Mouse (Mus musculus) forebrain, postnatal 0 days (tissue): ENCODE measurements at regions not wholly inside any gene's neighbourhood (a gene's known extent, or its start where the extent isn't known, plus 50 kb on each side); places are given as distances from the start of the nearest gene placed in this dataset.
"Not testable (repeated sequence)": the region's sequence is repeated elsewhere in the genome, so short reads cannot be mapped to it uniquely, and the experiment has no call there.

Experiments
- ATAC-seq: fragments of 200-750 bp; cut with Nextera tagmentation; 2 replicates; pipeline ENCODE4 v1.8.0; 2017; ENCODE audit warnings: mild to moderate bottlenecking, moderate library complexity
- DNase-seq: peaks from one replicate; pipeline ENCODE4 v3.0.0-alpha.2; 2015
- H3K27ac ChIP-seq: fragments of 300-500 bp; sonication (generic); 2 replicates; pipeline ENCODE4 v1.5.1; 2014; ENCODE audit warnings: low read depth, mild to moderate bottlenecking, antibody characterized with exemption, low read length, moderate library complexity, mixed read lengths
- H3K27me3 ChIP-seq: fragments of 300-500 bp; sonication (generic); 2 replicates; pipeline ENCODE4 v1.6.1; 2014; ENCODE audit warnings: mild to moderate bottlenecking, low read length, mixed read lengths; ENCODE audit not compliant: insufficient read depth
- H3K36me3 ChIP-seq: fragments of 300-500 bp; sonication (generic); 2 replicates; pipeline ENCODE4 v1.6.1; 2014; ENCODE audit warnings: mild to moderate bottlenecking, moderate library complexity; ENCODE audit not compliant: insufficient read depth
- H3K4me1 ChIP-seq: fragments of 300-500 bp; sonication (generic); 2 replicates; pipeline ENCODE4 v1.6.1; 2014; ENCODE audit warnings: antibody characterized with exemption; ENCODE audit not compliant: insufficient read depth
- H3K4me2 ChIP-seq: fragments of 300-500 bp; sonication (generic); 2 replicates; pipeline ENCODE4 v1.6.1; 2014; ENCODE audit warnings: low read depth, mild to moderate bottlenecking, moderate library complexity
- H3K4me3 ChIP-seq: fragments of 300-500 bp; sonication (generic); 2 replicates; pipeline ENCODE4 v1.5.1; 2014; ENCODE audit warnings: low read depth, low read length, mixed read lengths
- H3K9ac ChIP-seq: fragments of 300-500 bp; sonication (generic); 2 replicates; pipeline ENCODE4 v1.6.1; 2014; ENCODE audit warnings: mild to moderate bottlenecking
- H3K9me3 ChIP-seq: fragments of 300-500 bp; sonication (generic); 2 replicates; pipeline ENCODE4 v1.6.1; 2016; ENCODE audit warnings: low read length
- CTCF ChIP-seq: sonication (generic); IDR thresholded peaks from 2 replicates; pipeline ENCODE4 v1.5.1; 2016; ENCODE audit warnings: antibody characterized with exemption, control low read depth, low read depth
- WGBS: fragments of 180-500 bp; shearing (Covaris S2); extraction: QIAGEN DNeasy Blood & Tissue Kit; methylation state at CpG from one replicate; pipeline ENCODE4 v1.1.7; 2014; 5-methylcytosine and 5-hydroxymethylcytosine counted together

DNA sequence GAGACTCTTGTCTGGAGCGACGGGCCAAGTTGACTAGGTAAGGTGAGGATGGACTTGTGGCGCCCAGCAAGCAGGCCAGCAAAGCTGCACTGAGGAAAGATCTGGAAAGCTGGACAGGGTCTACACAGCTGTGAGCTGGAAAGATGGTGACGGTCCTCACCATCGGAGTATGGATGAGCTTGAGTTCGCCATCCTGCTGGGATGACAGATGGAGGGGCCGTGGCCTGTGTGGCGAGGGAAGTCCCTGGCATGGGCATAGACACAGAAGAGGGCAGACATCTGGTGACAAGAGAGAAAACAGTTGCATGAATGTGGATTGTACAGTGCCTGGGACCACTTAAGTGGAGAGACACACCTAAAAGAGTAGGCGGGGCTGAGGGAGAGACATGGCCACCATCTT, 57.6 kb downstream of the Tmem270 start:
- Histone ChIP-seq H3K9me3 (no peaks in the 10 kb centered on the region), H3K4me1 (no peaks in the 10 kb centered on the region), H3K9ac (no peak overlapping the region), H3K4me3 (no peak overlapping the region), H3K27ac (no peak overlapping the region), H3K36me3 (no peaks in the 10 kb centered on the region), H3K4me2 (no peak overlapping the region), H3K27me3 (no peaks in the 10 kb centered on the region)
- WGBS: 92% methylated on average over 9 of the region's 9 CpGs
- DNase-seq: no peak
- ATAC-seq: no peak
- no peak for TF ChIP-seq CTCF

DNA sequence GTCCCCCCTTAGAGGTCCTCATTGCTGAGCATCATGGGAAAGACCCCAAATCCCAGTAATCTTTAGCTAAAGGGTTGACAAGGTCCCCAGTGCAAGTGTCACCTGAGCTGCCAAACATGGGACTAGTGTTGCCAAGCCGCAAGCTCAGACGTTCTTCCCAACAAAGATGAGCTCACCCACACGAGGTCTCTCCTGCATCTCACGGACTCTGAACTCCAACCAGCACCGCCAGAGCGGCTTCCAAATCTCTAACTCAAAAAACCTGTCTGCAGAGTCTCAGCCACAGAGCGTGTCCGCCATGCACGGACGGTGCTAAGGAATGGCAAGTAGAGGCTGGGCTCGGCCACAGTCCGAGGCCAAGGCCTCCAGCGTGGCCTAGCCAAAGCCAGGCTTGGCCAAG, 58.0 kb downstream of the Tmem270 start:
- ATAC-seq (no peak), DNase-seq (no peak)
- H3K9me3 ChIP-seq: no peaks in the 10 kb centered on the region
- H3K4me2 ChIP-seq: no peak overlapping the region
- no peak overlapping the region for H3K9ac ChIP-seq
- H3K27me3 ChIP-seq: no peaks in the 10 kb centered on the region
- no peaks in the 10 kb centered on the region for H3K4me1 ChIP-seq
- WGBS: 95% methylated on average over 13 of the region's 13 CpGs
- H3K4me3 ChIP-seq: no peak overlapping the region
- no peak for TF ChIP-seq CTCF
- H3K36me3 ChIP-seq: no peaks in the 10 kb centered on the region
- H3K27ac ChIP-seq: no peak overlapping the region

DNA sequence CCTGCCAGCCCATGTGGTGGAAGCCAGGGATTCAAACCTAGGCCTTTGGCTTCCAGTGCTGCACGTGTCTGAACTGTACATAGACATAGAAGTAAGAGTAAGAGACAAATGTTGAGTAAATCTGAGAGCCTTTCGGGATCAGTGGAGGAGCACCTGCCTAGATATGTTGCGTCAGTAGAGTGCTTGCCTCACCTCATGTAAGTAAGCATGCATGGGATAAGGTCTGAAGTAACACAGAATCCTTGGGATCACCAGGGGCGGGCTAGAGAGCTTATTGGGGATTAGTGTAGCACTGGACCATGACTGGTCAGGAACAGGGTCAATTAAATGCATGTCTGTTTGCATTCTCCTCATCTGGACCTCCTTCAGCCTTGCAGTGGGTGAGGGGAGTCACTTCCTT, 61.1 kb downstream of the Tmem270 start:
- no peaks in the 10 kb centered on the region for H3K36me3 ChIP-seq
- no peak overlapping the region for H3K27ac ChIP-seq
- ATAC-seq (no peak), DNase-seq (no peak)
- no peaks in the 10 kb centered on the region for H3K9me3 ChIP-seq
- H3K9ac ChIP-seq: no peak overlapping the region
- WGBS: 88% methylated on average over 4 of the region's 4 CpGs
- H3K4me1 ChIP-seq: no peaks in the 10 kb centered on the region
- no peak overlapping the region for H3K4me3 ChIP-seq
- no peak overlapping the region for H3K4me2 ChIP-seq
- H3K27me3 ChIP-seq: no peaks in the 10 kb centered on the region
- TF ChIP-seq CTCF: no peak

DNA sequence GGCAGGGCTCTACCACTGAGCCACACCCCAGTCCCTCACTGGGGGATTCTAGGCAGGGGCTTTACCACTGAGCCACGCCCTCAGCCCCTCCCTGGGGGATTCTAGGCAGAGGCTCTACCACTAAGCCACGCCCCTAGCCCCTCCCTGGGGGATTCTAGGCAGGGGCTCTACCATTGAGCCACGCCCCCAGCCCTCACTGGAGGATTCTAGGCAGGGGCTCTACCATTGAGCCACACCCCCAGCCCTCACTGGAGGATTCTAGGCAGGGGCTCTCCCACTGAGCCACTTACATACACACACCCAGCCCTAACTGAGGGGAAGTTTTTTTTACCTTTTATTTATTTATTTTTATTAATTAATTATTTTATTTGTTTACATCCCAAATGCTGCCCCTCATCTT, 62.3 kb downstream of the Tmem270 start:
- H3K4me2 ChIP-seq, H3K36me3 ChIP-seq, ATAC-seq, H3K9me3 ChIP-seq, H3K9ac ChIP-seq, DNase-seq, H3K27me3 ChIP-seq, H3K27ac ChIP-seq, H3K4me3 ChIP-seq, H3K4me1 ChIP-seq: not testable (repeated sequence)
- WGBS: 81% methylated on average over 3 of the region's 3 CpGs

DNA sequence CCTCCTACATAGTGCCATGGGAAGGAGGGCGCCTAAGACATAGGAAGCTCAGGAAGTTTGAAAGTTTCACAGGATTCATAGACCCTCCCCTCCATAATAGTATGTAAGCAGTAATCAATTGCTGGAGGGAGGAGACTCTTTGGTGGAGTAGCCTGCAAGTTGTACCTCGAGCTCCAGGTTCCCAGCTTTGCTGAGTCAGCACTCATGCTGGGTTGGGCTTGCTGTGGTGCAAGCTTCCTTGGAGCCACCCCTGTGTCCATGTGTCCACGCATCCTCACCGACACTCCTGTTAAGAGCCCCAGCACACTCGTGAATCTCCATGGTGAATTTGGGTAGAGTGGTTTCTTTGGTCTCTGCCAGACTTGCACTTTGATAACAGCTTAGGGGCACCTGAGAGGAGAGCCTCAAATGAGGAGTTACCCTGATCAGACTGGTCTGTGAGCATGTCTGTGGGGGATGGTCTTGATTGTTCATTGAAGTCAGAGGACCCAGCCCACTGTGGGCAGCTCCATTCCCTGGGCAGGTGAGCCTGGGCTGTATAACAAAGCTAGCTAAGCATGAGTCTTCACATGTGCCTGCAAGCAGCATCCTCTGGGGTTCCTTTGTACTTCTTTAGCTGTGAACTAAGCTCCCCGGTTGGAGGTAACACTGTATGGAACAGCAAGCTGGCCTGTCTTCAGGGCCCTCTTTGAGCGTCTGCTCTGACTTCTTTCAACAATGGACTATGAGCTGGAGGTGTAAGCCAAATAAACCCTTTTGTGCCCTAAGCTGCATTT, 65.1 kb downstream of the Tmem270 start:
- Histone ChIP-seq H3K4me2 (no peak overlapping the region), H3K36me3 (no peaks in the 10 kb centered on the region), H3K9me3 (no peaks in the 10 kb centered on the region), H3K4me3 (no peak overlapping the region), H3K27me3 (no peaks in the 10 kb centered on the region), H3K9ac (no peak overlapping the region), H3K27ac (no peak overlapping the region), H3K4me1 (no peaks in the 10 kb centered on the region)
- no peak for DNase-seq
- TF ChIP-seq CTCF: no peak
- no peak for ATAC-seq
- 85% methylated on average over 7 of the region's 7 CpGs for WGBS

DNA sequence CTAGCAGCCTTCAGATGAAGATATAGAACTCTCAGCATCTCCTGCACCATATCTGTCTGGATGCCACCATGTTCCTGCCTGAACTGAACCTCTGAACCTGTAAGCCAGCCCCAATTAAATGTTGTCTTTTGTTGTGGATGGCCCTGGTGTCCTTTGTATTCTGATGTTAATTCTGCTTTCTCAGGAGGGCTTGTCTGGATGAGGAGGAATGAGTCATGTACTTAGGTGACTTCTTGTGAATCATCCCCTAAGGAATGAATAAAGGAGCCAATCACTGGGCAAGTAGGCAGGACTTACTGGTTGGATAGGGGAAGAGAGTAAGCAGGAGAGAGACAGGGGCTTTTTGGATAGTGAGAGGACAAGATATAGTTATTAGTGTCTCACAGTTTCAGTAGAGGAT, 70.0 kb downstream of the Tmem270 start:
- Histone ChIP-seq H3K27me3 (no peaks in the 10 kb centered on the region), H3K4me3 (no peak overlapping the region), H3K9ac (no peak overlapping the region), H3K36me3 (no peaks in the 10 kb centered on the region), H3K9me3 (no peaks in the 10 kb centered on the region), H3K4me1 (no peaks in the 10 kb centered on the region), H3K27ac (no peak overlapping the region), H3K4me2 (no peak overlapping the region)
- no peak for TF ChIP-seq CTCF
- DNase-seq: no peak
- ATAC-seq: no peak

DNA sequence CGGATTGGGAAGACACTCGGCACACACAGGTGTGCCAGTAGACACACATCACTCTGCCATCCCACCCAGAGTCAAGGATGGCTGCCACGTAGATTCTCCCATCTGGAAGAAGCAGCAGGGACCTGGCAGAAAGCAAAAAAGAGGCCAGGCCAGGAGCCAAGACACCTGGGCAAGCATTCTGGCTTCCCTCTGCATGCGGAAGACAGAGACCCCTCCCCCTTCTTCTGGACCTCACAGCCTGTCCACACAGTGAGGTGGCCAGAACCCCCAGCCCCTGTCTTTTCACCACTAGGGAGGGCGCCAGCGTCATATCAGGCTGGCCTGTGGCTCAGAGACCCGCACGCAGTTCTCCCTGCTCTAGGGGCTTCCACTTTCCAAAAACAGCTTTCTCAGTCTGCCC, 73.6 kb downstream of the Tmem270 start:
- H3K4me1 ChIP-seq: no peaks in the 10 kb centered on the region
- no peak overlapping the region for H3K4me3 ChIP-seq
- no peak for TF ChIP-seq CTCF
- no peak for ATAC-seq
- H3K9me3 ChIP-seq: no peaks in the 10 kb centered on the region
- no peak overlapping the region for H3K9ac ChIP-seq
- no peak overlapping the region for H3K4me2 ChIP-seq
- H3K27me3 ChIP-seq: no peaks in the 10 kb centered on the region
- no peaks in the 10 kb centered on the region for H3K36me3 ChIP-seq
- no peak for DNase-seq
- WGBS: 66% methylated on average over 8 of the region's 8 CpGs
- H3K27ac ChIP-seq: no peak overlapping the region

DNA sequence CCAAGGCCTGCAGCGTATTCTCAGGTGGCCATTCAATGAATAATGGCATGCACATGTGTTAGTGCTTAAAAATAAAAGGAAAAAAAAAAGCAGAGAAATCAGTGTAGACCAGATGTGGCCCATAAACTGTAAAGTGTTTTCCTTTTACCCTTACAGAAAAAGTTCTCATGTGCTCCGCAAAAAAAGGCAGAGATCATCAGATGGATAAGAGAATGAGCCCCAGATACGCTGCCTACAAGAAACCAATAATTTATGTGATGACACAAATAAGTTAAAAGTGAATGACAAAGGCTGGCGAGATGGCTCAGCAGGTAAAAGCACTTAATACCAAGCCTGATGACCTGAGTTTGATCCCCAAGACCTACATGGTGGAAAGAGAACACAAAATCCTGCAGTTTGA, 70.5 kb upstream of the Eln start:
- H3K4me1 ChIP-seq: no peaks in the 10 kb centered on the region
- H3K4me3 ChIP-seq: no peak overlapping the region
- no peak for ATAC-seq
- DNase-seq: no peak
- H3K27ac ChIP-seq: no peak overlapping the region
- TF ChIP-seq CTCF: no peak
- H3K4me2 ChIP-seq: no peak overlapping the region
- WGBS: 86% methylated on average over 4 of the region's 4 CpGs
- H3K27me3 ChIP-seq: no peaks in the 10 kb centered on the region
- no peaks in the 10 kb centered on the region for H3K36me3 ChIP-seq
- no peak overlapping the region for H3K9ac ChIP-seq
- H3K9me3 ChIP-seq: no peaks in the 10 kb centered on the region
